In genomic region chr11:98008087-98008486, GRCm38 (mm10) we compare ENCODE assay signal across 26 mouse cellular contexts. TPM values are rescaled to one million over a fixed set of nuclear protein-coding genes. Genes with fewer than 3 reads are reported as not detected.
DNase-seq lines count a peak whose midpoint lies in the region; TF ChIP-seq lines count a peak whose summit lies in the region.
"Had no signal": no experiment of that assay in that cellular context is flagged by ENCODE, and none has a peak within 500 bp of the region (broad histone marks: within the 10 kb centered on the region; RNA-seq: fewer than 3 reads in every experiment).

No protein-coding gene starts in this region.

- no peak overlapping the region for H3K4me3 ChIP-seq in left cerebral cortex, adult 2 months
- H3K4me3 ChIP-seq in thymus, adult 2 months (ENCODE audit: control insufficient read depth, insufficient read depth, low read length): no peak overlapping the region
- H3K4me3 ChIP-seq: embryonic facial prominence, embryonic 12.5 days; forebrain, embryonic 13.5 days; heart, embryonic 15.5 days; hindbrain, embryonic 15.5 days; kidney, embryonic 15.5 days; liver, embryonic 13.5 days; stomach, embryonic 15.5 days had no signal

- 0 out of 2 replicates have a peak overlapping the region, but pooled peaks have one; percentile 32 for H3K27ac ChIP-seq in left cerebral cortex, adult 2 months
- H3K27ac ChIP-seq in thymus, adult 2 months (ENCODE audit: control insufficient read depth, insufficient read depth, low read length): no peak overlapping the region
- H3K27ac ChIP-seq: embryonic facial prominence, embryonic 12.5 days; forebrain, embryonic 13.5 days; heart, embryonic 15.5 days; hindbrain, embryonic 15.5 days; kidney, embryonic 15.5 days; liver, embryonic 13.5 days; stomach, embryonic 15.5 days had no signal

- WGBS in thymus, adult 2 months: 36% methylated on average over 11 of the region's 11 CpGs

- intact Hi-C loops in left cerebral cortex, adult 2 months (cut with DNase I): no loop called here

- no peaks in the 10 kb centered on the region for H3K36me3 ChIP-seq in thymus, adult 2 months (ENCODE audit: control insufficient read depth, insufficient read depth, low read length)
- no peaks in the 10 kb centered on the region for H3K36me3 ChIP-seq in splenic B cell, adult 2 months (ENCODE audit: control insufficient read depth, insufficient read depth, low read length, poor library complexity, severe bottlenecking)
- H3K36me3 ChIP-seq: heart, embryonic 15.5 days; liver, embryonic 13.5 days had no signal

- H3K4me1 ChIP-seq in thymus, adult 2 months (replicated peaks; ENCODE audit: control insufficient read depth, insufficient read depth, low read length): peaks cover 16% of the 10 kb centered on the region

- H3K27me3 ChIP-seq in thymus, adult 2 months (ENCODE audit: control insufficient read depth, insufficient read depth, low read length): no peaks in the 10 kb centered on the region
- no peaks in the 10 kb centered on the region for H3K27me3 ChIP-seq in splenic B cell, adult 2 months (ENCODE audit: control insufficient read depth, insufficient read depth, low read length, poor library complexity, severe bottlenecking)
- H3K27me3 ChIP-seq: forebrain, embryonic 13.5 days; hindbrain, embryonic 15.5 days; kidney, embryonic 15.5 days; stomach, embryonic 15.5 days had no signal

- no peak for TF ChIP-seq CTCF in left cerebral cortex, adult 2 months (IDR thresholded peaks at IDR 0.05)
- TF ChIP-seq CTCF in thymus, adult 2 months (IDR thresholded peaks at IDR 0.05; ENCODE audit: borderline replicate concordance, control insufficient read depth, extremely low read depth, insufficient read depth, low read length, poor library complexity): no peak

- no peak for DNase-seq in left cerebral cortex, adult 2 months (ENCODE audit: extremely low spot score in 1 of 2, low spot score in 2 of 2)
- no peak for DNase-seq in left cerebral cortex, adult 11 months (ENCODE audit: low spot score)
- DNase-seq in thymus, postnatal 4 days: peak; percentile 42
- no peak for DNase-seq in thymus, adult 2 months
- peak; percentile 47 for DNase-seq in induced T-regulatory cell, adult 2 months (ENCODE audit: low read depth)
- peak; percentile 54 for DNase-seq in splenic B cell, adult 2 months (ENCODE audit: low read depth, low spot score)
- DNase-seq in neural tube, embryonic 10.5 days (ENCODE audit: extremely low spot score, low spot score): no peak
- no peak for DNase-seq in gastrocnemius, postnatal 25 days
- DNase-seq: adrenal gland, adult 2 months; cerebellum, adult 18-20 months; cerebellum, postnatal 25 days; heart, postnatal 36 days; kidney, adult 11 months; kidney, postnatal 36 days; liver, embryonic 13.5 days; lung, adult 2 months; right cerebral cortex, postnatal 25 days; spleen, adult 18-20 months; thymus, adult 18-20 months had no signal

- TF ChIP-seq POLR2A in thymus, adult 2 months (IDR thresholded peaks at IDR 0.05; ENCODE audit: control insufficient read depth, extremely low read depth, insufficient read depth, low read length, poor library complexity): no peak

RNA-seq across cellular contexts. Expression of gene Arl5c, which starts 12.1 kb away (rescaled TPM):
- 1 to 10 TPM; 1.2 TPM for total RNA-seq in left cerebral cortex, adult 2 months (2021)
- polyA plus RNA-seq in thymus, adult 2 months (2012; rRNA removed): 181 and 217 TPM in 2 replicates
- under 1 TPM in 1 of 2 experiments, not detected in 1; 0.27 TPM for total RNA-seq in gastrocnemius, postnatal 25 days (2021)

RNA-seq across cellular contexts. Expression of gene Cacnb1, which starts 14.7 kb away (rescaled TPM):
- total RNA-seq in left cerebral cortex, adult 2 months (2021): 100 to 1,000 TPM; 150 to 170 TPM
- 27.1 and 32.9 TPM in 2 replicates for polyA plus RNA-seq in thymus, adult 2 months (2012; rRNA removed)
- 100 to 1,000 TPM; 212 to 259 TPM for total RNA-seq in gastrocnemius, postnatal 25 days (2021)

RNA-seq across cellular contexts. Expression of gene Rpl19, which starts 18.4 kb away (rescaled TPM):
- total RNA-seq in left cerebral cortex, adult 2 months (2021): 100 to 1,000 TPM; 560 to 591 TPM
- polyA plus RNA-seq in thymus, adult 2 months (2012; rRNA removed): 1,012 and 1,033 TPM in 2 replicates
- 100 to 1,000 TPM; 421 to 453 TPM for total RNA-seq in gastrocnemius, postnatal 25 days (2021)

RNA-seq across cellular contexts. Expression of gene Plxdc1, which starts 21.8 kb away (rescaled TPM):
- 10 to 100 TPM; 35.2 to 37.1 TPM for total RNA-seq in left cerebral cortex, adult 2 months (2021)
- 77.5 and 94.1 TPM in 2 replicates for polyA plus RNA-seq in thymus, adult 2 months (2012; rRNA removed)
- total RNA-seq in gastrocnemius, postnatal 25 days (2021): 1 to 10 TPM; 3.1 TPM

RNA-seq across cellular contexts. Expression of gene Stac2, which starts 45.2 kb away (rescaled TPM):
- total RNA-seq in left cerebral cortex, adult 2 months (2021): 10 to 100 TPM; 97.3 to 99.9 TPM
- polyA plus RNA-seq in thymus, adult 2 months (2012; rRNA removed): 0.50 and 0.55 TPM in 2 replicates
- under 1 TPM in 1 of 2 experiments, not detected in 1; 0.13 TPM for total RNA-seq in gastrocnemius, postnatal 25 days (2021)
- total RNA-seq: MEL had no signal

Comparison
In these comparisons a context has a peak if more than half of its experiments do, and no peak if none do; other contexts are left out.
1. DNase-seq: peak in thymus, postnatal 4 days (single experiment), induced T-regulatory cell, adult 2 months (single experiment) and splenic B cell, adult 2 months (single experiment); none in left cerebral cortex, adult 2 months (0 of 2), left cerebral cortex, adult 11 months (single experiment), thymus, adult 2 months (single experiment), neural tube, embryonic 10.5 days (single experiment) and gastrocnemius, postnatal 25 days (single experiment).